Mouse (Mus musculus): ENCODE measurements around the gene Dixdc1. TPM values are rescaled to one million over a fixed set of nuclear protein-coding genes. Genes with fewer than 3 reads are reported as not detected.

Dixdc1 gene
- polyA plus RNA-seq, 1 experiment from 2014 or later = 21.4 TPM

DNA sequence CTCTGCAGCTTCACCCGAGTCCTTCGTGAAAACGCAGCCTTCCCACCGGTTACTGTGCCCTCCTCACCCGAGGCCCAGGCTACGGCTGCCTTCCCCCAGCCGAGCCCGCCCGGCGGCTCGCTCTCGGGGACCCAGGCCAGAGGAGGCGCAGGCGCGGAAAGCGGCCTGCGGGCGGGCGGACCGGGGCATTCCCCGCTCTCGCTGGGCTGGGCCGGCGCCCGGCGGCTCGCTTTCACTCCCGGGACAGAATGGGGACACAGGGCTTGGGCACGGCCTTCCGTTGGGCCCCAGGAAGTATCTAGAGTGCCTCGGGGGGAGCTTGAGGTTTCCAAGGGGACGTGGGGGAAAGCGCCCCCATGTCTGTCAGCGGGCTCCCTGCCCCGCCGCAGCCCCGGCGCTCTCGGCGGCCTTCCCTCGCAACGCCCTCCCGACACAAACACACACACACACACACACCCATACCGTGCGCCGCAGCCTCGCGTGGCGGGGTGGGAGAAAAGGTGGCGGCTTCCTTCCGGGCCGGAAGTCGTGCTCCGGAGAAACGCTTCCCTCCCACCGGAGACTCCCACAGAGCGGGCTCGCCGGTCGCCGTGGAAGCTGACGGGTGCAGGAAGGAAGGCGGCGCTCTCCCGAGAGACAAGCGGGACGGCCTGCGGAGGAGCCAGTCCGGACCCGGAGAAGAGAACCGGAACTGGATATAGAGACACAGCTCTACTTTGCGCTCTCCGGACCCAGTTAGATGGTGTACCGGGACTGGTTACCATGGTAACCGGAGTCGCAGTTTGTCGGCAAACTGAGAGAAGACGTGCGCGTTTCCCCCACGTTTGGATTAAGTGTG is 122.3 kb downstream of the Dixdc1 start, which contains the start of the genes Pih1d2 and Nkapd1:
Gene Pih1d2 (plus strand): TSS at position 556 of the 838 bp plus-strand sequence.
Gene Nkapd1 (minus strand): TSS at position 699 of the 838 bp plus-strand sequence.
- Histone ChIP-seq H3K9ac (peak within 1 kb of the TSS; percentile 95), H3K4me1 (peaks cover 18% of the 10 kb centered on the region), H3K9me3 (replicated peaks) (no peaks in the 10 kb centered on the region), H3K4me3 (peak within 1 kb of the TSS; percentile 100), H3K27ac (peak within 1 kb of the TSS; percentile 95), H3K36me3 (ENCODE audit: poor library complexity, severe bottlenecking) (peaks cover 33% of the 10 kb centered on the region), H3K27me3 (no peaks in the 10 kb centered on the region), H3K4me2 (peak within 1 kb of the TSS; percentile 89)
- ATAC-seq = peak; percentile 97
- WGBS = under 1% methylated on average over 72 of the region's 81 CpGs

- ATAC-seq = no peak
- 43% methylated on average over 11 of the region's 11 CpGs for WGBS
- H3K9me3 ChIP-seq (replicated peaks) = no peaks in the 10 kb centered on the region
- peaks cover 18% of the 10 kb centered on the region for H3K4me1 ChIP-seq
- H3K36me3 ChIP-seq (ENCODE audit: poor library complexity, severe bottlenecking) = peaks cover 40% of the 10 kb centered on the region
- H3K4me3 ChIP-seq = peak overlapping the region; percentile 100
- peak overlapping the region; percentile 89 for H3K4me2 ChIP-seq
- no peaks in the 10 kb centered on the region for H3K27me3 ChIP-seq
- no peak overlapping the region for H3K27ac ChIP-seq
- peak overlapping the region; percentile 95 for H3K9ac ChIP-seq
These were observed 123.2 kb downstream of the Dixdc1 start for GRCm38 (mm10) chr9:50616161-50616560.

Other genes with a start within 250 kb of the Dixdc1 start
- gene Plet1, start 245.0 kb downstream of the Dixdc1 start, polyA plus RNA-seq (2015; fragmentation: Nextera tagmentation; extraction: Ambion mirVana) = 0.24 TPM in 1 of 2 replicates, not detected in the other
- gene Pts, start 210.8 kb downstream of the Dixdc1 start, polyA plus RNA-seq (2015; fragmentation: Nextera tagmentation; extraction: Ambion mirVana) = 97.0 and 102 TPM in 2 replicates
- gene Il18, start 184.7 kb downstream of the Dixdc1 start, polyA plus RNA-seq (2015; fragmentation: Nextera tagmentation; extraction: Ambion mirVana) = 16.4 and 17.3 TPM in 2 replicates
- 0.20 and 0.37 TPM in 2 replicates for gene Bco2, start 184.3 kb downstream of the Dixdc1 start, polyA plus RNA-seq (2015; fragmentation: Nextera tagmentation; extraction: Ambion mirVana)
- 0.18 TPM in 1 of 2 replicates, not detected in the other for gene Tex12, start 178.2 kb downstream of the Dixdc1 start, polyA plus RNA-seq (2015; fragmentation: Nextera tagmentation; extraction: Ambion mirVana)
- 214 and 228 TPM in 2 replicates for gene Sdhd, start 135.7 kb downstream of the Dixdc1 start, polyA plus RNA-seq (2015; fragmentation: Nextera tagmentation; extraction: Ambion mirVana)
- 374 and 437 TPM in 2 replicates for gene Timm8b, start 135.6 kb downstream of the Dixdc1 start, polyA plus RNA-seq (2015; fragmentation: Nextera tagmentation; extraction: Ambion mirVana)
- 5.0 and 6.0 TPM in 2 replicates for gene Pih1d2, start 122.2 kb downstream of the Dixdc1 start, polyA plus RNA-seq (2015; fragmentation: Nextera tagmentation; extraction: Ambion mirVana)
- 22.4 and 26.1 TPM in 2 replicates for gene Nkapd1, start 122.1 kb downstream of the Dixdc1 start, polyA plus RNA-seq (2015; fragmentation: Nextera tagmentation; extraction: Ambion mirVana)
- 40.6 and 40.8 TPM in 2 replicates for gene Dlat, start 79.7 kb downstream of the Dixdc1 start, polyA plus RNA-seq (2015; fragmentation: Nextera tagmentation; extraction: Ambion mirVana)
- gene 2310030G06Rik, start 7.0 kb upstream of the Dixdc1 start, polyA plus RNA-seq (2015; fragmentation: Nextera tagmentation; extraction: Ambion mirVana) = 1.0 and 1.2 TPM in 2 replicates
- 4.7 and 6.5 TPM in 2 replicates for gene Cryab, start 11.8 kb upstream of the Dixdc1 start, polyA plus RNA-seq (2015; fragmentation: Nextera tagmentation; extraction: Ambion mirVana)
- gene Hspb2, start 12.8 kb upstream of the Dixdc1 start, polyA plus RNA-seq (2015; fragmentation: Nextera tagmentation; extraction: Ambion mirVana) = not detected in 2 replicates
- 10.9 and 12.3 TPM in 2 replicates for gene Fdxacb1, start 28.7 kb upstream of the Dixdc1 start, polyA plus RNA-seq (2015; fragmentation: Nextera tagmentation; extraction: Ambion mirVana)
- gene Alg9, start 35.5 kb upstream of the Dixdc1 start, polyA plus RNA-seq (2015; fragmentation: Nextera tagmentation; extraction: Ambion mirVana) = 33.5 and 38.4 TPM in 2 replicates
- gene 1110032A03Rik, start 36.0 kb upstream of the Dixdc1 start, polyA plus RNA-seq (2015; fragmentation: Nextera tagmentation; extraction: Ambion mirVana) = 44.2 and 47.1 TPM in 2 replicates
- 86.3 and 89.7 TPM in 2 replicates for gene Ppp2r1b, start 105.8 kb upstream of the Dixdc1 start, polyA plus RNA-seq (2015; fragmentation: Nextera tagmentation; extraction: Ambion mirVana)

Measured in forebrain, embryonic 13.5 days (tissue).